Mouse (Mus musculus) MEL (cell line): Measurements from ENCODE around the gene Ppp6r2. TPM values are rescaled to one million over a fixed set of nuclear protein-coding genes. Genes with fewer than 3 reads are reported as not detected.

Source experiments
- DNase-seq: peaks from one replicate; pipeline ENCODE4 v3.0.0; 2011; ENCODE audit warnings: low read depth, low spot score
- H3K27ac ChIP-seq: 2 replicates; pipeline ENCODE4 v1.5.1; 2012; ENCODE audit warnings: low read depth, mild to moderate bottlenecking, control low read depth, low read length, moderate library complexity; ENCODE audit not compliant: control insufficient read depth
- H3K27me3 ChIP-seq, 2 experiments: fragments of 150-350 bp in 1 of 2; sonication (generic) in 1 of 2; 2 replicates each; pipeline ENCODE4 v1.6.1; 2012; ENCODE audit warnings: low read length in 2 of 2, mild to moderate bottlenecking in 2 of 2, improper control_type of control experiment in 1 of 2, moderate library complexity in 1 of 2; ENCODE audit not compliant: insufficient read depth in 2 of 2, control insufficient read depth in 1 of 2
- H3K36me3 ChIP-seq, 2 experiments: 2 replicates each; pipeline ENCODE4 v1.6.1; 2012 to 2014; ENCODE audit warnings: low read length in 2 of 2, improper control_type of control experiment in 1 of 2, inconsistent platforms in 1 of 2, mild to moderate bottlenecking in 1 of 2; ENCODE audit not compliant: insufficient read depth in 2 of 2, control insufficient read depth in 1 of 2
- H3K4me1 ChIP-seq, 2 experiments: fragments of 150-350 bp in 1 of 2; sonication (generic) in 1 of 2; 2 replicates each; pipeline ENCODE4 v1.6.1; 2012; ENCODE audit warnings: low read length in 2 of 2, improper control_type of control experiment in 1 of 2, mild to moderate bottlenecking in 1 of 2; ENCODE audit not compliant: insufficient read depth in 2 of 2, control insufficient read depth in 1 of 2
- H3K4me3 ChIP-seq, 2 experiments: fragments of 150-350 bp in 1 of 2; sonication (generic) in 1 of 2; 2 replicates each; pipeline ENCODE4 v1.5.1; 2012; ENCODE audit warnings: low read depth in 2 of 2, low read length in 2 of 2, mild to moderate bottlenecking in 2 of 2, moderate library complexity in 2 of 2, control low read depth in 1 of 2, improper control_type of control experiment in 1 of 2; ENCODE audit not compliant: control insufficient read depth in 1 of 2, insufficient read depth in 1 of 2
- H3K79me2 ChIP-seq: 2 replicates; pipeline ENCODE4 v1.6.1; 2012; ENCODE audit warnings: mild to moderate bottlenecking, low read length, moderate library complexity; ENCODE audit not compliant: control insufficient read depth, poor library complexity, insufficient read depth
- H3K9ac ChIP-seq: 2 replicates; pipeline ENCODE4 v1.6.1; 2012; ENCODE audit warnings: low read depth, mild to moderate bottlenecking, control low read depth, low read length, moderate library complexity; ENCODE audit not compliant: control insufficient read depth, poor library complexity, severe bottlenecking
- H3K9me3 ChIP-seq: fragments of 150-350 bp; sonication (generic); replicated peaks from 2 replicates; pipeline ENCODE4 v1.6.1; 2012; ENCODE audit warnings: mild to moderate bottlenecking, low read length, improper control_type of control experiment, moderate library complexity; ENCODE audit not compliant: insufficient read depth
- CHD2 ChIP-seq: IDR thresholded peaks from 2 replicates; pipeline ENCODE4 v1.6.1; 2011; ENCODE audit warnings: low read length, improper control_type of control experiment
- CTCF ChIP-seq, 3 experiments: IDR thresholded peaks in 2 of 3; conservative IDR thresholded peaks in 1 of 3; 2 replicates each; pipeline ENCODE4 v1.5.1; 2011 to 2012; ENCODE audit warnings: low read length in 3 of 3, low read depth in 2 of 3, mild to moderate bottlenecking in 2 of 3, improper control_type of control experiment in 1 of 3, inconsistent platforms in 1 of 3, mixed read lengths in 1 of 3, moderate library complexity in 1 of 3; ENCODE audit not compliant: control insufficient read depth in 1 of 3, insufficient read depth in 1 of 3, poor library complexity in 1 of 3, severe bottlenecking in 1 of 3
- E2F4 ChIP-seq: IDR thresholded peaks from 2 replicates; pipeline ENCODE4 v1.6.1; 2011; ENCODE audit warnings: low read depth, low read length, improper control_type of control experiment, borderline replicate concordance
- ELF1 ChIP-seq: IDR thresholded peaks from 2 replicates; pipeline ENCODE4 v1.6.1; 2014; ENCODE audit warnings: low read depth, mild to moderate bottlenecking, inconsistent platforms, low read length, improper control_type of control experiment, moderate library complexity
- GABPA ChIP-seq: IDR thresholded peaks from 2 replicates; pipeline ENCODE4 v1.6.1; 2012; ENCODE audit warnings: low read depth, mild to moderate bottlenecking, inconsistent platforms, low read length, improper control_type of control experiment, moderate library complexity
- KAT2A ChIP-seq: conservative IDR thresholded peaks from 2 replicates; pipeline ENCODE4 v1.6.1; 2012; ENCODE audit warnings: low read depth, low read length, improper control_type of control experiment, inconsistent platforms
- MAFK ChIP-seq: IDR thresholded peaks from 2 replicates; pipeline ENCODE4 v1.6.1; 2011; ENCODE audit warnings: low read depth, mild to moderate bottlenecking, low read length, improper control_type of control experiment, borderline replicate concordance
- MXI1 ChIP-seq: IDR thresholded peaks from 2 replicates; pipeline ENCODE4 v1.6.1; 2011; ENCODE audit warnings: mild to moderate bottlenecking, low read depth, low read length, improper control_type of control experiment
- MYC ChIP-seq: IDR thresholded peaks from 2 replicates; pipeline ENCODE4 v1.6.1; 2011; ENCODE audit warnings: low read depth, mild to moderate bottlenecking, low read length, improper control_type of control experiment, moderate library complexity
- POLR2A ChIP-seq, 2 experiments: IDR thresholded peaks; 2 replicates each; pipeline ENCODE4 v1.6.1; 2011 to 2012; ENCODE audit warnings: low read length in 2 of 2, mild to moderate bottlenecking in 2 of 2, control low read depth in 1 of 2, improper control_type of control experiment in 1 of 2, low read depth in 1 of 2, moderate library complexity in 1 of 2; ENCODE audit not compliant: control insufficient read depth in 1 of 2, insufficient read depth in 1 of 2, poor library complexity in 1 of 2
- POLR2AphosphoS5 ChIP-seq: IDR thresholded peaks from 2 replicates; pipeline ENCODE4 v1.6.1; 2012; ENCODE audit warnings: low read depth, borderline replicate concordance, mild to moderate bottlenecking, inconsistent platforms, low read length, moderate library complexity, mixed read lengths
- RAD21 ChIP-seq: IDR thresholded peaks from 2 replicates; pipeline ENCODE4 v1.6.1; 2011; ENCODE audit warnings: mild to moderate bottlenecking, low read depth, low read length, improper control_type of control experiment
- UBTF ChIP-seq: IDR thresholded peaks from 2 replicates; pipeline ENCODE4 v1.6.1; 2012; ENCODE audit warnings: low read depth, mild to moderate bottlenecking, inconsistent platforms, low read length, improper control_type of control experiment, moderate library complexity, borderline replicate concordance; ENCODE audit not compliant: insufficient read depth
- USF1 ChIP-seq: IDR thresholded peaks from 2 replicates; pipeline ENCODE4 v1.6.1; 2014; ENCODE audit warnings: low read depth, mild to moderate bottlenecking, inconsistent platforms, low read length, improper control_type of control experiment, moderate library complexity
- USF2 ChIP-seq, 2 experiments: IDR thresholded peaks; 2 replicates each; pipeline ENCODE4 v1.6.1; 2011 to 2012; ENCODE audit warnings: improper control_type of control experiment in 2 of 2, low read length in 2 of 2, borderline replicate concordance in 1 of 2, inconsistent platforms in 1 of 2, low read depth in 1 of 2, mild to moderate bottlenecking in 1 of 2; ENCODE audit not compliant: insufficient read depth in 1 of 2
- ZC3H11A ChIP-seq: IDR thresholded peaks from 2 replicates; pipeline ENCODE4 v1.6.1; 2012; ENCODE audit warnings: low read depth, mild to moderate bottlenecking, inconsistent platforms, low read length, improper control_type of control experiment
- ZKSCAN1 ChIP-seq: IDR thresholded peaks from 2 replicates; pipeline ENCODE4 v1.6.1; 2012; ENCODE audit warnings: low read depth, mild to moderate bottlenecking, inconsistent platforms, low read length, improper control_type of control experiment, moderate library complexity
- polyA plus RNA-seq, 2 experiments: library from polyadenylated mRNA; stranded (reverse) in 1 of 2; unstranded in 1 of 2; fragments of >175 nt in 1 of 2; fragments of >200 nt in 1 of 2; gene quantifications; 2 replicates each; pipeline versions ENCODE4 v1.2.1 to v1.2.4; 2012; ENCODE audit warnings: low replicate concordance in 2 of 2, low read depth in 1 of 2; ENCODE audit not compliant: insufficient read length in 2 of 2, insufficient read depth in 1 of 2, missing spikeins in 1 of 2
- total RNA-seq: library from RNA; depleted of rRNA; stranded (reverse); fragments of 300-350 nt; gene quantifications from 2 replicates; pipeline ENCODE4 v1.2.3, GENCODE M21; 2012

Ppp6r2 gene
- total and polyA plus RNA-seq, 3 experiments: 15.5 to 23.2 TPM; not detected in 1

- H3K36me3 ChIP-seq: peaks cover 0 to 4% of the 10 kb centered on the region in 2 experiments; a peak in 3 of 4 replicates
Observed at GRCm38 (mm10) chr15:89255330-89255729, 44.0 kb downstream of the Ppp6r2 start.

GRCm38 (mm10) chr15:89258997-89259396 lies 47.6 kb downstream of the Ppp6r2 start:
- H3K27me3 ChIP-seq: no peaks in the 10 kb centered on the region
- H3K36me3 ChIP-seq: peaks cover 0 to 4% of the 10 kb centered on the region in 2 experiments; a peak in 1 of 4 replicates
- H3K4me3 ChIP-seq: no peak overlapping the region
- TF ChIP-seq MYC: no peak
- TF ChIP-seq KAT2A: no peak
- TF ChIP-seq MAFK: no peak
- TF ChIP-seq ZKSCAN1: no peak
- no peak for TF ChIP-seq GABPA
- TF ChIP-seq ZC3H11A: no peak
- H3K79me2 ChIP-seq: no peaks in the 10 kb centered on the region
- H3K27ac ChIP-seq: no peak overlapping the region
- no peak for DNase-seq
- no peaks in the 10 kb centered on the region for H3K9me3 ChIP-seq
- no peaks in the 10 kb centered on the region for H3K4me1 ChIP-seq
- H3K9ac ChIP-seq: no peak overlapping the region

More at GRCm38 (mm10) chr15:89255330-89255729, 44.0 kb downstream of the Ppp6r2 start:
- Histone ChIP-seq H3K79me2 (no peaks in the 10 kb centered on the region), H3K27me3 (no peaks in the 10 kb centered on the region), H3K4me1 (no peaks in the 10 kb centered on the region), H3K4me3 (no peak overlapping the region), H3K9me3 (no peaks in the 10 kb centered on the region), H3K27ac (no peak overlapping the region), H3K9ac (no peak overlapping the region)
- DNase-seq: no peak
- TF ChIP-seq RAD21: no peak
- TF ChIP-seq ELF1: no peak
- no peak for TF ChIP-seq MXI1
- no peak for TF ChIP-seq GABPA
- no peak for TF ChIP-seq USF2 (IDR thresholded peaks at IDR 0.05; ENCODE audit: borderline replicate concordance in 1 of 2, insufficient read depth in 1 of 2, low read depth in 1 of 2, low read length in 2 of 2)
- no peak for TF ChIP-seq USF1
- TF ChIP-seq CHD2: no peak
- TF ChIP-seq UBTF: no peak
- no peak for TF ChIP-seq POLR2A (IDR thresholded peaks at IDR 0.05; ENCODE audit: control insufficient read depth in 1 of 2, insufficient read depth in 1 of 2, low read depth in 1 of 2, low read length in 2 of 2, poor library complexity in 1 of 2)
- no peak for TF ChIP-seq CTCF (IDR thresholded peaks at IDR 0.05 in 2 of 3, conservative IDR thresholded peaks at IDR 0.05 in 1 of 3; ENCODE audit: control insufficient read depth in 1 of 3, insufficient read depth in 1 of 3, low read depth in 2 of 3, low read length in 3 of 3, poor library complexity in 1 of 3, severe bottlenecking in 1 of 3)
- no peak for TF ChIP-seq E2F4
- TF ChIP-seq POLR2AphosphoS5: no peak
- TF ChIP-seq MYC: no peak
